Mouse (Mus musculus): Measurements from ENCODE around the gene Fndc9. TPM values are rescaled to one million over a fixed set of nuclear protein-coding genes. Genes with fewer than 3 reads are reported as not detected.

Fndc9 gene
- polyA plus RNA-seq, 1 experiment = not detected

- TF ChIP-seq CTCF (IDR thresholded peaks at IDR 0.05; ENCODE audit: insufficient read depth, low read depth, low read length) (no peak), POLR2A (IDR thresholded peaks at IDR 0.05; ENCODE audit: insufficient read depth, low read depth, low read length) (no peak)
- WGBS = 51% methylated on average over 3 of the region's 3 CpGs
- H3K4me3 ChIP-seq (ENCODE audit: insufficient read depth, low read depth, low read length) = no peak overlapping the region
- peaks cover 6% of the 10 kb centered on the region for H3K4me1 ChIP-seq (ENCODE audit: control insufficient read depth, insufficient read depth, low read length)
- no peak overlapping the region for H3K27ac ChIP-seq (ENCODE audit: insufficient read depth, low read depth, low read length)
Measured at GRCm38 (mm10) chr11:46211858-46212257, 23.5 kb upstream of the Fndc9 start.

DNA sequence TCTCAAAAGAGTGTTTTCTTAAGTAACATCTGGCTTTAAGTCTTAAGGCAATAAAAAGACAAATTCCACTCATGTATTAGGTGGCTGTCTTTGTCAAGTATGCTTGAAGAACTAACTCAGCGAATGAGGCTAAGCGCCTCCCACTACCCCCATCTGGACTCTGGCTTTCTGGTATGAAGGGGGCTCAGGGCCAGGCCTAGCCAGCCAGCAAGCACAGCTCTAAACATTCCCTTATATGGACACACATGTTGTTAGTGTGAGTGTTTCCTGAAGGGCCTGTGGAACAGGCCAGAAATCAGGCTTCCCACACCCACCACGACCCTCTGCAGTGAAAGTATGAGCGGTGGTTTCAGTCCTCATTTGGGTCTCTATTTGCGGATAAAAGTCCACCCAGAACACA is 21.5 kb upstream of the Fndc9 start:
- WGBS = 83% methylated on average over 5 of the region's 5 CpGs
- no peak overlapping the region for H3K27ac ChIP-seq (ENCODE audit: insufficient read depth, low read depth, low read length)
- no peak for TF ChIP-seq POLR2A (IDR thresholded peaks at IDR 0.05; ENCODE audit: insufficient read depth, low read depth, low read length)
- TF ChIP-seq CTCF (IDR thresholded peaks at IDR 0.05; ENCODE audit: insufficient read depth, low read depth, low read length) = no peak

GRCm38 (mm10) chr11:46214368-46215230 is 20.7 kb upstream of the Fndc9 start:
- Histone ChIP-seq H3K27ac (ENCODE audit: insufficient read depth, low read depth, low read length) (no peak overlapping the region), H3K4me1 (ENCODE audit: control insufficient read depth, insufficient read depth, low read length) (peaks cover 19% of the 10 kb centered on the region), H3K4me3 (ENCODE audit: insufficient read depth, low read depth, low read length) (no peak overlapping the region)
- 77% methylated on average over 14 of the region's 14 CpGs for WGBS
- TF ChIP-seq POLR2A (IDR thresholded peaks at IDR 0.05; ENCODE audit: insufficient read depth, low read depth, low read length) (no peak), CTCF (IDR thresholded peaks at IDR 0.05; ENCODE audit: insufficient read depth, low read depth, low read length) (no peak)

More for the DNA sequence above, 21.5 kb upstream of the Fndc9 start:
- Histone ChIP-seq H3K4me3 (ENCODE audit: insufficient read depth, low read depth, low read length) (no peak overlapping the region), H3K4me1 (ENCODE audit: control insufficient read depth, insufficient read depth, low read length) (peaks cover 14% of the 10 kb centered on the region)

DNA sequence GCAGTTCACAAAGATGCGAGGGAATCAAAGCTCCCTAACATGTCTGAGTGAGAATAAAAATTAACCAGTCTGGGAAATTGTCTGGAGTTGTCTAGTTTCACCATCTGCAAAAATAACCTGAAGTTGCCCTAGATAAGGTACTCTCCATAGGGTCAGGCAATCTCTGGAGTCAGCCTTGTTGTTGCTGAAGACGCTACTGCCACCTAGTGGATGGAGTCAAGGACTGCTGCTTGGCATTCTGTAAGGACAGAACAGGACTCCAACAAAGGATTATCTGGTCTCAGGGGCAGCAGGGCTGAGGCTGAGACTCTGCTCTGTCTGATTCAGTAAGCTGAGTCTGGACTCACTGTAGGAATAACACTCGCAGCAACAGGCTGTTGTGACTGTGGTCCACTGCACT is 20.0 kb upstream of the Fndc9 start:
- no peak overlapping the region for H3K4me3 ChIP-seq (ENCODE audit: insufficient read depth, low read depth, low read length)
- WGBS = 29% methylated on average over 3 of the region's 3 CpGs
- 0 out of 2 replicates have a peak, but pooled peaks have one; percentile 26 for TF ChIP-seq CTCF (IDR thresholded peaks at IDR 0.05; ENCODE audit: insufficient read depth, low read depth, low read length)
- TF ChIP-seq POLR2A (IDR thresholded peaks at IDR 0.05; ENCODE audit: insufficient read depth, low read depth, low read length) = no peak
- H3K27ac ChIP-seq (ENCODE audit: insufficient read depth, low read depth, low read length) = no peak overlapping the region
- peaks cover 21% of the 10 kb centered on the region for H3K4me1 ChIP-seq (ENCODE audit: control insufficient read depth, insufficient read depth, low read length)

GRCm38 (mm10) chr11:46216669-46217068 is 18.7 kb upstream of the Fndc9 start:
- no peak overlapping the region for H3K4me3 ChIP-seq (ENCODE audit: insufficient read depth, low read depth, low read length)
- TF ChIP-seq CTCF (IDR thresholded peaks at IDR 0.05; ENCODE audit: insufficient read depth, low read depth, low read length) = no peak
- TF ChIP-seq POLR2A (IDR thresholded peaks at IDR 0.05; ENCODE audit: insufficient read depth, low read depth, low read length) = no peak
- H3K27ac ChIP-seq (ENCODE audit: insufficient read depth, low read depth, low read length) = no peak overlapping the region
- H3K4me1 ChIP-seq (ENCODE audit: control insufficient read depth, insufficient read depth, low read length) = peaks cover 26% of the 10 kb centered on the region
- 72% methylated on average over 7 of the region's 7 CpGs for WGBS

- WGBS = 88% methylated on average over 9 of the region's 9 CpGs
- TF ChIP-seq POLR2A (IDR thresholded peaks at IDR 0.05; ENCODE audit: insufficient read depth, low read depth, low read length) (no peak), CTCF (IDR thresholded peaks at IDR 0.05; ENCODE audit: insufficient read depth, low read depth, low read length) (no peak)
Measured at GRCm38 (mm10) chr11:46217686-46218085, 17.6 kb upstream of the Fndc9 start.

GRCm38 (mm10) chr11:46218584-46218983 is 16.7 kb upstream of the Fndc9 start:
- H3K27ac ChIP-seq (ENCODE audit: insufficient read depth, low read depth, low read length) = peak overlapping the region; percentile 21; the same call in 1 of the 2 replicates
- no peak for TF ChIP-seq CTCF (IDR thresholded peaks at IDR 0.05; ENCODE audit: insufficient read depth, low read depth, low read length)
- no peak for TF ChIP-seq POLR2A (IDR thresholded peaks at IDR 0.05; ENCODE audit: insufficient read depth, low read depth, low read length)
- no peak overlapping the region for H3K4me3 ChIP-seq (ENCODE audit: insufficient read depth, low read depth, low read length)
- WGBS = 32% methylated on average over 5 of the region's 5 CpGs
- H3K4me1 ChIP-seq (ENCODE audit: control insufficient read depth, insufficient read depth, low read length) = peaks cover 26% of the 10 kb centered on the region

More at GRCm38 (mm10) chr11:46217686-46218085, 17.6 kb upstream of the Fndc9 start:
- no peak overlapping the region for H3K4me3 ChIP-seq (ENCODE audit: insufficient read depth, low read depth, low read length)
- H3K4me1 ChIP-seq (ENCODE audit: control insufficient read depth, insufficient read depth, low read length) = peaks cover 26% of the 10 kb centered on the region
- no peak overlapping the region for H3K27ac ChIP-seq (ENCODE audit: insufficient read depth, low read depth, low read length)

DNA sequence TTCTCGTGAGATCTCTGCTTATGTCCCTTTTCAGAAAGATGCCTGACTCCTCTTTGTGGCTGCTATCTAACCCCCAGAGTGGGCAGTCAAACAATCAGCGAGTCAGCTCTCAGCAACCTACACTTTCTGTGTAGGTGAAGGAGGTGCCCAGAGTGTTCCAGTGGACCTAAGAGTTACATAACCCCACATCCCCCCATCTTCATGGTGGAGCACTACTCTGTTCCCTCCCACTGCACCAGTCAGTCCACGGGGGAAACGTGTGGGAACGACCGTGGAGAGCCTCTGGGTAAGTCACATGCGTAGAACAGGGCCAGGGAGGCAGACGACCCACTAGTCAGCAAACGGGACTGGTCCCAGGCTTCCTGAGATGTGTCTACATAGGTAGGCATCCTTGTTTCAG is 16.0 kb upstream of the Fndc9 start:
- no peak overlapping the region for H3K27ac ChIP-seq (ENCODE audit: insufficient read depth, low read depth, low read length)
- no peak overlapping the region for H3K4me3 ChIP-seq (ENCODE audit: insufficient read depth, low read depth, low read length)
- H3K4me1 ChIP-seq (ENCODE audit: control insufficient read depth, insufficient read depth, low read length) = peaks cover 23% of the 10 kb centered on the region
- TF ChIP-seq POLR2A (IDR thresholded peaks at IDR 0.05; ENCODE audit: insufficient read depth, low read depth, low read length) (no peak), CTCF (IDR thresholded peaks at IDR 0.05; ENCODE audit: insufficient read depth, low read depth, low read length) (no peak)
- 61% methylated on average over 9 of the region's 9 CpGs for WGBS

DNA sequence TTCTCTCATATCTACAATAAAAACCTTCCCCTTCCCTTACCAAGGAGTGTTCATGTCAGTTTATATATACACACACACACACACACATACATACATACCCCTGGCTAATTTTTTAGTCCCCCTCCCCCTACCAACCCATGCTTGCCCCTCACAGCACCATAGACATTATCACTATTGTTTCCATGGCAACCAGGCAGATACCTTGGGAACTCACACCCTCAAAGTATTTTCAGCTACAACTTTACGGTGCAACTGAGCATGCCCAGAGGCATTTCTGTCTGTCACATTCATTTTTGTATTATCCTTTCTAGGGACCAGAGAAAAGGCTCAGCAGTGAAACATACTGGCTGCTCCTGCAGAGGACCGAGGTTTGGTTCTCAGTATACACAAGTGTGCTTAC is 15.1 kb upstream of the Fndc9 start:
- TF ChIP-seq CTCF (IDR thresholded peaks at IDR 0.05; ENCODE audit: insufficient read depth, low read depth, low read length) (no peak), POLR2A (IDR thresholded peaks at IDR 0.05; ENCODE audit: insufficient read depth, low read depth, low read length) (no peak)
- Histone ChIP-seq H3K4me3 (ENCODE audit: insufficient read depth, low read depth, low read length) (no peak overlapping the region), H3K27ac (ENCODE audit: insufficient read depth, low read depth, low read length) (no peak overlapping the region), H3K4me1 (ENCODE audit: control insufficient read depth, insufficient read depth, low read length) (peaks cover 20% of the 10 kb centered on the region)
- WGBS = 68% methylated on average over 2 of the region's 2 CpGs
